Mouse (Mus musculus): ENCODE results near the gene Ppfibp2. TPM values are rescaled to one million over a fixed set of nuclear protein-coding genes. Genes with fewer than 3 reads are reported as not detected.
A peak's percentile ranks its signal among the peaks of the same experiment; 100 is the strongest.

Gene Ppfibp2
- polyA plus RNA-seq (2015; fragmentation: Nextera tagmentation; extraction: Ambion mirVana) = 1.7 and 2.4 TPM in 2 replicates

DNA sequence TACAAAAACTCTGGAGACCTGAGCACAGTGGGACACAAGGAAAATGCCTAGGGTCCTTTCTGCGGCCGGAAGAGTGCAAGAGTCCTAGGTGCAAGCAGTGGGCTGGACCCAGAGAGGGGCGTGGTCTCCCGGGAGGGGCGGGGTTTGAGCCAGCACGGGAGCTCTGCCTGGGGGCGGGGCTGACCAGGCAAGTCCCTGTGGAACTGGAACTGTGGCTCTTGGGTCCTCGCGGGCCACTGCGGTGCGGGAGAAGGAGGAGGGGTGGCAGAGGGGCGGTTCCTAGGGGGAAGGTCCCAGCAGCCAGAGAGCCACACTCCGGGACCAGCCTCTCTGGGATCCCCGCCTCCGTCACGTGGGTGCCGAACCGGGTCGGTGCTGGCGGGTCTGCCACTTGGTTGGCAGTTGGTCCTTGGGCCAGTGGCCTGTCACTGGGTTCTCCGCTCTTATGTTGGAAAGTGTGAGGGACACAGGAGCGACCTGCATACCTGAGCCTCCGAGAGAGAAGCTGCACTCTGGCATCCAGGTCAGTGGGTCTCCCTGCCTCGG lies at the start of gene Ppfibp2:
Ppfibp2 (plus strand) TSS at position 351 of the 546 bp plus-strand sequence.
- H3K4me2 ChIP-seq = peak within 1 kb of the TSS; percentile 96
- H3K9me3 ChIP-seq = no peaks in the 10 kb centered on the region
- peaks cover 14% of the 10 kb centered on the region for H3K4me1 ChIP-seq (replicated peaks)
- WGBS = under 1% methylated on average over 23 of the region's 24 CpGs
- ATAC-seq (ENCODE audit: low read depth) = peak; percentile 92
- H3K36me3 ChIP-seq = no peaks in the 10 kb centered on the region
- no peak within 1 kb of the TSS for H3K27ac ChIP-seq (replicated peaks)
- H3K27me3 ChIP-seq = peaks cover 7% of the 10 kb centered on the region; the same call in 1 of the 2 replicates
- H3K4me3 ChIP-seq = peak within 1 kb of the TSS; percentile 59
- H3K9ac ChIP-seq = peak within 1 kb of the TSS; percentile 60

DNA sequence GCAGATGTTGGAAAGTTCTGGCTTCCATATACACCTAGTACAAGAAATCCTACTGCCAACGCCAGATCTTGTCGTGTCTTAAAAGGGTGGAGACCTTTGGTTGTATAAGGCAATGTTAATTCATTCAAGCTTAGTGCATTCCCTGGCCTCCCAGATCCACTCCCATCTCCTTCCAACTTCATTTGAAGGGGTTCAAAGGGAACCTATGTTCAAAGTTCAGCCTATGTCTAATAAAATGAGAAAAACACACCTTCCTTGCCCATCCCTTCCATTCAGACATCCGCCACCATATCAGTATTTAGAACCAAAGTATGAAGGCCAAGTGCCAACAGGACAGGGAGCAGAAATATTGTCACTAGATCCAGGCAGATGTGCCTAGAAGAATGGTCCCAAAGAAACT lies 47.1 kb upstream of the Ppfibp2 start:
- H3K9me3 ChIP-seq = no peaks in the 10 kb centered on the region
- H3K27me3 ChIP-seq = no peaks in the 10 kb centered on the region
- no peak overlapping the region for H3K9ac ChIP-seq
- no peak overlapping the region for H3K27ac ChIP-seq (replicated peaks)
- no peaks in the 10 kb centered on the region for H3K4me1 ChIP-seq (replicated peaks)
- H3K36me3 ChIP-seq = no peaks in the 10 kb centered on the region
- no peak overlapping the region for H3K4me3 ChIP-seq
- H3K4me2 ChIP-seq = no peak overlapping the region
- 95% methylated on average over 3 of the region's 3 CpGs for WGBS
- no peak for ATAC-seq (ENCODE audit: low read depth)

DNA sequence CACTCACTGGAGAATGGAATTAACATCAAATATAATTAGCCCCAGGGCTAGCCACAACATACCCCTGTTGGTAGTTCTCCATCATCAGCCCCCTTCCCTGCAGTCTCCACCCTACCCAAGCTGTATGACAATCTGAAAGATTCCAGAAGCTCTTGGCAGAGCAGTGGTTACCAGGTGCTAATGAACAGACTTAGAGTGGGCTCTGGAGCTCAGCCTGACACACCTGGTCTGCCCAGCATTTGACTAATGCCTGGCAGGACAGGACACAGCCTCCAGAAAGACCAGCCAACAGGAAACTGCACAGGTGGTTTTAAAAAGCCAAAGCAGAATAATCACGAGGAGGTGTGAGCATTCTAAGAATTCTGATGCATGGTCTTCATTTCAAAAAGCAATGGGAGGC lies 41.5 kb upstream of the Ppfibp2 start:
- WGBS = 70% methylated on average over 1 of the region's 1 CpGs
- no peak overlapping the region for H3K4me3 ChIP-seq
- ATAC-seq (ENCODE audit: low read depth) = no peak

DNA sequence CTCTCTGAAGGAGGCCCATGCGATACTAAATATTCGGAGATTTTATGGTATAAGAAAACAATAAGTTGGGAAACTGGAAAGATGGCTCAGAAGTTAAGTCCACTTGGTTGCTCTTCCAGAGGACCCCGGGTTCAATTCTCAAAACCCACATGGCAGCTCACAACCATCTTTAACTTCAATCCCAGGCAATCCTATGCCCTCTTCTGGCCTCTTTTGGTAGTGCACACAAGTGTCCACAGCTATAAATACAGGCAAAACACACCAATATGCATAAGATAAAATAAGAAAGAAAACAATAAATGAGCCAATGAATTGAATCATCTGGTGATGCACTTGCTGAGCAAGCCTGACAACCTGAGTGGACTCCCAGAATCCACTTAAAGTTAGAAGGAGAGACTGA lies 39.1 kb upstream of the Ppfibp2 start:
- Histone ChIP-seq H3K4me3 (no peak overlapping the region), H3K9ac (no peak overlapping the region), H3K4me2 (no peak overlapping the region), H3K4me1 (replicated peaks) (no peaks in the 10 kb centered on the region), H3K27ac (replicated peaks) (no peak overlapping the region), H3K27me3 (no peaks in the 10 kb centered on the region), H3K36me3 (no peaks in the 10 kb centered on the region), H3K9me3 (no peaks in the 10 kb centered on the region; the same call in 1 of the 2 replicates)
- WGBS = 89% methylated on average over 3 of the region's 3 CpGs
- no peak for ATAC-seq (ENCODE audit: low read depth)

More for the DNA sequence above, 41.5 kb upstream of the Ppfibp2 start:
- H3K9ac ChIP-seq = no peak overlapping the region
- H3K9me3 ChIP-seq = no peaks in the 10 kb centered on the region; the same call in 1 of the 2 replicates
- no peak overlapping the region for H3K4me2 ChIP-seq
- no peak overlapping the region for H3K27ac ChIP-seq (replicated peaks)
- H3K27me3 ChIP-seq = no peaks in the 10 kb centered on the region
- H3K36me3 ChIP-seq = no peaks in the 10 kb centered on the region
- H3K4me1 ChIP-seq (replicated peaks) = no peaks in the 10 kb centered on the region

DNA sequence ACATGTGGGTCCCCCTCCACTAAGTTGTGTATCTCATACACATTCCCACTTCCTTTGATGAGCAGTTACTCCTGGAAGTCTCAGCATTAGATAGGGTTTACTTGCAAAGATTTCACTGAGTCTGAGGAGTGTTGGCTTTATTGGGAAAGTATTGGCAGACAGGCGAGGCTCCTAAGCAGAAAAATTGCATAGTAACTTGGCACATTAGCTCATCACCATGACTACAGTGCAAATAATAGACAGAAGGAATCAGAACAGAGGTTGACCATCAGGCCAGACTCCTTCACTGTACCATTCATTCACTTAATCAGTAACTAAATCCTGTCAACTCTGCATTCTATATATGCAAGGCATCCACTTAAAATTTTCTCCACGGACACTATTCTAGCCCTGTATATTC lies 34.3 kb upstream of the Ppfibp2 start:
- H3K9me3 ChIP-seq = no peaks in the 10 kb centered on the region; the same call in 1 of the 2 replicates
- H3K27ac ChIP-seq (replicated peaks) = no peak overlapping the region
- no peak overlapping the region for H3K4me3 ChIP-seq
- H3K4me2 ChIP-seq = no peak overlapping the region
- ATAC-seq (ENCODE audit: low read depth) = no peak
- 81% methylated on average over 2 of the region's 2 CpGs for WGBS
- no peaks in the 10 kb centered on the region for H3K27me3 ChIP-seq
- no peak overlapping the region for H3K9ac ChIP-seq
- peaks cover 5% of the 10 kb centered on the region; the same call in 1 of the 2 replicates for H3K4me1 ChIP-seq (replicated peaks)
- no peaks in the 10 kb centered on the region for H3K36me3 ChIP-seq

DNA sequence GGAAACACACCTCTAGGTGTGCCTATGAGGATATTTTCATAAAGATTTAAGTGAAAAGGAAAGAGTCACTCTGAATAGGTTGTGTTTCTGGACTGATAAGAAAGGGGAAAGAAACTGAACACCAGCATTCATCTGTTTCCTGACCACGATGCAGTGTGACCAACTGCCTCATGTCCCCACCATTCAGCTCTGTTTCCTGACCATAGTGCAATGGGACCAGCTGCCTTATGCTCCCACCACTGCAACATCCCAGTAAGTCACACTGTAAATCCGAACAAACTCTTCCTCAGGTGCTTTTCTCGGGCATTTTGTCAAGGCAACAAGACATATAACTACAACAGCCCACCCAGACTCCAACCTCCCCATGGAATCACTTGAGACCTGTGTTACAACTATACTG lies 33.4 kb upstream of the Ppfibp2 start:
- ATAC-seq (ENCODE audit: low read depth) = no peak
- Histone ChIP-seq H3K27ac (replicated peaks) (no peak overlapping the region), H3K4me2 (no peak overlapping the region), H3K27me3 (no peaks in the 10 kb centered on the region), H3K36me3 (no peaks in the 10 kb centered on the region), H3K9me3 (no peaks in the 10 kb centered on the region; the same call in 1 of the 2 replicates), H3K9ac (no peak overlapping the region), H3K4me1 (replicated peaks) (peaks cover 5% of the 10 kb centered on the region; the same call in 1 of the 2 replicates), H3K4me3 (no peak overlapping the region)
- WGBS = 80% methylated on average over 3 of the region's 3 CpGs

DNA sequence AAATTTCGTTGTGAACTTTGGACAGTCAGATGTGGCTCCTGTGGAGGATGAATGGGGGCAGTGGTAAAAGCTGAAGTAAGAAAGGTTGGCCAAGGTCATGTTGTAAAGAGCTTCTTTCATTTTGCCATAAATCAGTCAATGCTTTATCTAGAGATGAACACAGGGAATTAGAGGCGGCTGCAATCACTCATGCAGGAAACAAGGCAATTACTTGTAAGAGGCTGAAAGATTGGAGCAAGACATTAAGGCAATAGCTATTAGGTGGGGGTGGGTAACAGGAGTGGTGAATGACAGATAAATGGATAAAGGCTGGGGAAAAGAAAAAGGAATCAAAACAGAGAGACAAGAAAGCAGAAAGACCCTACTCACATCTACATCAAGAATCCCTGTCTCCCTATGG lies 31.3 kb upstream of the Ppfibp2 start:
- Histone ChIP-seq H3K27me3 (no peaks in the 10 kb centered on the region), H3K4me1 (replicated peaks) (peaks cover 5% of the 10 kb centered on the region; the same call in 1 of the 2 replicates), H3K4me3 (no peak overlapping the region), H3K9ac (no peak overlapping the region), H3K36me3 (no peaks in the 10 kb centered on the region), H3K4me2 (no peak overlapping the region), H3K9me3 (no peaks in the 10 kb centered on the region), H3K27ac (replicated peaks) (no peak overlapping the region)
- 15% methylated on average over 2 of the region's 2 CpGs for WGBS
- ATAC-seq (ENCODE audit: low read depth) = peak; percentile 53; the same call in 1 of the 2 replicates

DNA sequence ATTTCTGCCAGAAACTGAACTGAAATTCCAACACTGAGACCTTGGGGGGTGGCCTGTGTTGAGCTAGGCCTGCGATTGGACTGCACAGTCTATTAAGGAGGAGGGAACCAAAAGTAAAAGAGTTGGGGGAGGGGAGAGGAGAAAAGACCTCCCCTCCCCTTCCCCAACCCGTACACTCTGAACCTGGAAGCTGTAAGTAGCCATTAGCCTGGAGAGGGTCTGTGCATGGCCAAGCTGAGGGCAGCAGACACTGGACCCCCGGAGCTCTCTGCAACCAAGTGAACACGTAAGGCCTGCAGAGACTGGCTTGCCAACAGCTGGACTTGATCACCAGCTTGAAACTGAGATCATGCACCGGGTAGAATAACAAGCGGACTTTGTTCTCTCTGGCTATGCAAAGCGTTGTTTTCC lies 27.7 kb upstream of the Ppfibp2 start, which contains the start of gene Olfml1:
Olfml1 (plus strand) TSS at position 186 of the 411 bp plus-strand sequence.
- 54% methylated on average over 7 of the region's 7 CpGs for WGBS

DNA sequence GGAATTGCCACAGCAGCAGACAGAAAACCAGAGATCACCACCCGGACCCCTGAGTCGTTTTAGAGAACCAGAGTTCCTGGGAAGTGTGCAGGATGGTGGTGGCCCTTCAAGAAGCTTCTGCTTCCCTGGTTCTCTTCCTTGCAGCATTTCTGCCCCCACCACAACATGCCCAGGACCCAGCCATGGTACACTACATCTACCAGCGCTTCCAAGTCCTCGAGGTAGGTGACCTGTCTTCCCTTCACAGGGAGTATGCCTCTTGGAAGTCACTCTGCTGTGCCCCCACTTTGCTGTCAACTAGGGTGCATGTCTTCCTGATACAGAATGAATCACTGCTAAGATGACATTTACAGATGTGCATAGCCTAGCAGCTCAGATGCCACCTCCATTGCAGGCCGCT lies 27.3 kb upstream of the Ppfibp2 start:
- Histone ChIP-seq H3K36me3 (no peaks in the 10 kb centered on the region), H3K27ac (replicated peaks) (0 out of 2 replicates have a peak overlapping the region, but pooled peaks have one; percentile 46), H3K9me3 (no peaks in the 10 kb centered on the region), H3K4me1 (replicated peaks) (peaks cover 5% of the 10 kb centered on the region; the same call in 1 of the 2 replicates), H3K4me2 (peak overlapping the region; percentile 28), H3K4me3 (peak overlapping the region; percentile 23), H3K27me3 (no peaks in the 10 kb centered on the region), H3K9ac (no peak overlapping the region)
- ATAC-seq (ENCODE audit: low read depth) = no peak
- WGBS = 72% methylated on average over 5 of the region's 5 CpGs

More for the DNA sequence above, 27.7 kb upstream of the Ppfibp2 start, which contains the start of gene Olfml1:
- H3K4me3 ChIP-seq = peak within 1 kb of the TSS; percentile 23
- peaks cover 5% of the 10 kb centered on the region; the same call in 1 of the 2 replicates for H3K4me1 ChIP-seq (replicated peaks)
- H3K9ac ChIP-seq = no peak within 1 kb of the TSS
- H3K27me3 ChIP-seq = no peaks in the 10 kb centered on the region
- H3K36me3 ChIP-seq = no peaks in the 10 kb centered on the region
- H3K4me2 ChIP-seq = peak within 1 kb of the TSS; percentile 28
- ATAC-seq (ENCODE audit: low read depth) = no peak
- H3K27ac ChIP-seq (replicated peaks) = 0 out of 2 replicates have a peak within 1 kb of the TSS, but pooled peaks have one; percentile 46
- H3K9me3 ChIP-seq = no peaks in the 10 kb centered on the region

DNA sequence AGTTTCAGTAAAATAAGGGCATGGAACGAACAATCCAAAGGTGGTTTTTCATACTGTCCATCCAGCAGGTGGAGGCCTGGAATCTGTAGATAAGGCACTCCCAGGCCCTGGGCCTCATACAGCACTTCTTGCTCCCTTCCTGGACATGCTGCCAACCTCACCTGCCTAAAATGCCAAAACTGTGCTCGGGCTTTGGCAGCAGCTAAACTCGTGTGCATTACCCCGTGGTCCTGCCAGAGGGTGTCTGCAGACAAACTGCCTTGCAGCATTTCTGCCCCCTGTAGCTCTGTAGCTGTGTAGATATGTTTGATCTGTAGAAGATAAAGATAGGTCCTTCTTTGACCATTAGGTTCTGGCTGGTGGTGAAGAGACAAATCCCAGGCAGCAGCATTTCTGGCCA lies 26.0 kb upstream of the Ppfibp2 start:
- H3K9me3 ChIP-seq = no peaks in the 10 kb centered on the region
- WGBS = 78% methylated on average over 4 of the region's 4 CpGs

DNA sequence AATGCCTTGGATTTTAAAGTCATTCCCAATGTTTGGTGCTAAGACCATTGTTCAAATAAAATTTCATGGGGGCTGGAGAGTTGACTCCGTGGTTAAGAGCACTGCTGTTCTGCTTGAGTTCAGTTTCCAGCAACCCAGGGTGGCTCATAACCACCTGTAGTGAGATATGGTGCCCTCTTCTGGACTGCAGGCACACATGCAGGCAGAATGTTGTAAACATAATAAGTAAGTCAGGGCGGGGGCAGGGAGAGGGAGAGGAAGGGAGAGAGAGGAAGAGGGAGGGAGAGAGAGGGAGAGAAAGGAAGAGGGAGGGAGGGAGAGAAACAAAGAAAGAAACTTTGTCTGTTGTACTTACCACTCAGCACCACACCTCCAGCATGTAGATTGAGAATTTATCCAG lies 21.2 kb upstream of the Ppfibp2 start:
- no peak overlapping the region for H3K27ac ChIP-seq (replicated peaks)
- no peak overlapping the region for H3K4me3 ChIP-seq
- H3K4me2 ChIP-seq = no peak overlapping the region
- H3K9ac ChIP-seq = no peak overlapping the region
- WGBS = 50% methylated on average over 2 of the region's 2 CpGs
- ATAC-seq (ENCODE audit: low read depth) = no peak
- no peaks in the 10 kb centered on the region for H3K9me3 ChIP-seq
- no peaks in the 10 kb centered on the region for H3K4me1 ChIP-seq (replicated peaks)
- no peaks in the 10 kb centered on the region for H3K27me3 ChIP-seq
- no peaks in the 10 kb centered on the region for H3K36me3 ChIP-seq

More for the DNA sequence above, 26.0 kb upstream of the Ppfibp2 start:
- Histone ChIP-seq H3K27ac (replicated peaks) (no peak overlapping the region), H3K36me3 (no peaks in the 10 kb centered on the region), H3K4me2 (peak overlapping the region; percentile 33), H3K27me3 (no peaks in the 10 kb centered on the region), H3K4me3 (no peak overlapping the region), H3K4me1 (replicated peaks) (no peaks in the 10 kb centered on the region), H3K9ac (no peak overlapping the region)
- ATAC-seq (ENCODE audit: low read depth) = no peak

DNA sequence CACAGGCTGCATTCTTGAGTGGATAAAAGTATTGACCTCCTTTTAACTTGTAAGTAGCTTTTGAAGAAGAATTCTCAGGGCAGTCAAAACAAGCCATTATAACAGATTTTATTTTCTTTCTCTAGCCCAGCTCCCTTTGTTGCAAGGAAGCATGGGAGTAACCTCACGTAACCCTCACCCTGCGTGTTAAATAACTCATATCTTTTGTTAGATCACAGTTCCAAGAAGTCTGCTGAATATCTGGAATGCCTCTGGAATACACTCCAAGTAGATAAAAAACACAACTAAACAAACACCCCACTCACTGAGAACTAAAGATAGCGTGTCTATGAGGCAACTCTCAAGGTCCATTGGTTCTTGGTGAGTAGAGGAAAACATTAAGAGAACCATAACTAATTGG lies 20.7 kb upstream of the Ppfibp2 start:
- Histone ChIP-seq H3K9ac (no peak overlapping the region), H3K36me3 (no peaks in the 10 kb centered on the region), H3K4me1 (replicated peaks) (no peaks in the 10 kb centered on the region), H3K4me3 (no peak overlapping the region), H3K9me3 (no peaks in the 10 kb centered on the region), H3K4me2 (no peak overlapping the region), H3K27me3 (no peaks in the 10 kb centered on the region), H3K27ac (replicated peaks) (no peak overlapping the region)
- WGBS = 78% methylated on average over 3 of the region's 3 CpGs
- no peak for ATAC-seq (ENCODE audit: low read depth)

Measured in neural tube, embryonic 13.5 days (tissue).